Mouse (Mus musculus) midbrain, embryonic 16.5 days (tissue): ENCODE data around the gene Cabp7. TPM values are rescaled to one million over a fixed set of nuclear protein-coding genes. Genes with fewer than 3 reads are reported as not detected.
A peak's percentile ranks its signal among the peaks of the same experiment; 100 is the strongest.

Source experiments
- ATAC-seq: fragments of 200-750 bp; cut with Nextera tagmentation; 2 replicates; pipeline ENCODE4 v1.8.0; 2017; ENCODE audit warnings: moderate TSS enrichment
- H3K27ac ChIP-seq: fragments of 300-500 bp; sonication (generic); 2 replicates; pipeline ENCODE4 v1.5.1; 2014; ENCODE audit warnings: mild to moderate bottlenecking, low read length, mixed read lengths
- H3K27me3 ChIP-seq: fragments of 300-500 bp; sonication (generic); 2 replicates; pipeline ENCODE4 v1.6.1; 2014; ENCODE audit warnings: low read depth, low read length, mixed read lengths; ENCODE audit not compliant: control insufficient read depth, insufficient read depth
- H3K36me3 ChIP-seq: fragments of 300-500 bp; sonication (generic); 2 replicates; pipeline ENCODE4 v1.6.1; 2014; ENCODE audit warnings: mild to moderate bottlenecking, low read length, moderate library complexity, mixed read lengths; ENCODE audit not compliant: control insufficient read depth, insufficient read depth
- H3K4me1 ChIP-seq: fragments of 300-500 bp; sonication (generic); 2 replicates; pipeline ENCODE4 v1.6.1; 2014; ENCODE audit warnings: mild to moderate bottlenecking, low read length, mixed read lengths; ENCODE audit not compliant: control insufficient read depth, insufficient read depth
- H3K4me2 ChIP-seq: fragments of 300-500 bp; sonication (generic); 2 replicates; pipeline ENCODE4 v1.6.1; 2014; ENCODE audit warnings: mild to moderate bottlenecking, low read length, mixed read lengths
- H3K4me3 ChIP-seq: fragments of 300-500 bp; sonication (generic); 2 replicates; pipeline ENCODE4 v1.5.1; 2014; ENCODE audit warnings: low read depth, mild to moderate bottlenecking, low read length, moderate library complexity, mixed read lengths
- H3K9ac ChIP-seq: fragments of 300-500 bp; sonication (generic); 2 replicates; pipeline ENCODE4 v1.6.1; 2014; ENCODE audit warnings: low read depth, low read length, mixed read lengths
- H3K9me3 ChIP-seq: fragments of 300-500 bp; sonication (generic); replicated peaks from 2 replicates; pipeline ENCODE4 v1.6.1; 2014; ENCODE audit warnings: mild to moderate bottlenecking, low read length, mixed read lengths; ENCODE audit not compliant: control insufficient read depth, poor library complexity, severe bottlenecking
- WGBS: fragments of 180-500 bp; shearing (Covaris S2); extraction: QIAGEN DNeasy Blood & Tissue Kit; methylation state at CpG from one replicate; pipeline ENCODE4 v1.1.7; 2014; 5-methylcytosine and 5-hydroxymethylcytosine counted together
- polyA plus RNA-seq: library from polyadenylated mRNA; unstranded; fragments of >200 nt; fragmentation: Nextera tagmentation; extraction: Ambion mirVana; gene quantifications from 2 replicates; pipeline ENCODE4 v1.2.1, GENCODE M21; 2015

Gene Cabp7
- polyA plus RNA-seq, 1 experiment from 2014 or later = 1.2 TPM

DNA sequence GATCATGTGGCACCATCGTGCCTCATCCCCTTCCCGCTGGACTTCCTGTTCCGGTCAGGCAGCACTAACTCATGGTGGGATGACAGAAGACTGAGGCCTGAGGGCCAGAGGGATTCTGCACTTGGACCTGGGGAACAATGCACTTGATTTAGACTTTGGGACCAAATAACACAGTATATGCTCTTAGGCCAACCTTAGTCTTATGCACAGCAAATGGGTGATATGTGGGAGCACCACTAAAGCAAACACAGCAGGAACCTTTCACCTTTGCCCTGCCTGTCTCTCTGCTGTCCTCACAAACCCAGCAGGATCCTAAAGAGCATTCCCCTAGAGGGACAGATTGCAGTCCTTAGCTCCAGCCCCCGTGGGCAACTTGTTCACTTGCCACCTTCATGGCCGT lies 5.8 kb downstream of the Cabp7 start:
- WGBS = 76% methylated on average over 5 of the region's 5 CpGs
- H3K27ac ChIP-seq = no peak overlapping the region
- no peaks in the 10 kb centered on the region for H3K36me3 ChIP-seq
- H3K4me2 ChIP-seq = no peak overlapping the region
- no peak for ATAC-seq
- no peak overlapping the region for H3K9ac ChIP-seq
- H3K9me3 ChIP-seq = no peaks in the 10 kb centered on the region
- H3K4me1 ChIP-seq = peaks cover 7% of the 10 kb centered on the region
- H3K27me3 ChIP-seq = peaks cover 23% of the 10 kb centered on the region
- no peak overlapping the region for H3K4me3 ChIP-seq

DNA sequence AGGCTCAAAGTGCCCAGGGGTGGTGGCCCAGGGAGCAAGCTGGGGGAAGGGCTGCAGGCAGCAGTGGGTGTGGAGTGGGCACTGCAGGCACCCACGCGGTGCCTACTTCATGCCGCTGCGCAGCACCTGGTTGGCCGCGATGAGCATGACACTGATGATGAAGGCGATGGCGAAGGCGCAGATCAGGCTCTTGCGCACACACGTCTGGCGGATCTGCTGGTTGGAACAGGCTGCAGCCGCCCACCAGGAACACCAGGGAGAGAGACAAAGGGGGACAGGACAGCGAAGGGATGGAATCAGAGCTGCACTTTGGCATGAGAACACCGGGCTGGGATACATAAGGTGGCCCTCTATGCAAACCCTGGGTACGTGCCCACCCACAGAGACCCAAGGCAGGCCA lies 7.9 kb downstream of the Cabp7 start:
- no peak overlapping the region for H3K9ac ChIP-seq
- H3K36me3 ChIP-seq = no peaks in the 10 kb centered on the region
- no peak overlapping the region for H3K4me2 ChIP-seq
- H3K27ac ChIP-seq = no peak overlapping the region
- peaks cover 4% of the 10 kb centered on the region for H3K4me1 ChIP-seq
- no peaks in the 10 kb centered on the region for H3K9me3 ChIP-seq
- 94% methylated on average over 16 of the region's 16 CpGs for WGBS
- no peak for ATAC-seq
- H3K4me3 ChIP-seq = no peak overlapping the region
- H3K27me3 ChIP-seq = peaks cover 2% of the 10 kb centered on the region

DNA sequence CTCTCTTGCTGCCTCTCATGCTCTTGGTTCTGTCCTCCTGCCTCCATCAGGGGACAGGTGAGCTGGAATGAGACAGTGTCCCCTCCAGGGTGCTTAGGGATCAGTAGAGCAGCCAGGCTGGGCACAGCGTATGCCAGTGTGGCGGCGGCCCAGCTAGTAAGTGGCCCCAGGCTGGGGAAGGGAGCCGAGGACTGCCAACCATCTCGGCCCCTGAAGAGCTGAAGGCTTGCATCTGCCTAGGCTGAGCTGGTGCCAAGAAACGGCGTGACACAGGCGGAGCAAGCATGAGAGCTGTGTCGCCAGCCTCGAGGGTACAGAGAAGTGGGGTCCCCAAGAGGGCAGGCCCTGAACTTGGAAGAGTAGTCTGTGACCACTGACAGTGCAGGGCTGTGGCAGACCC lies 8.9 kb downstream of the Cabp7 start:
- no peak overlapping the region for H3K27ac ChIP-seq
- peaks cover 2% of the 10 kb centered on the region for H3K27me3 ChIP-seq
- WGBS = 82% methylated on average over 10 of the region's 10 CpGs
- no peaks in the 10 kb centered on the region for H3K36me3 ChIP-seq
- no peak for ATAC-seq
- H3K4me3 ChIP-seq = no peak overlapping the region
- H3K9me3 ChIP-seq = no peaks in the 10 kb centered on the region
- H3K4me1 ChIP-seq = peaks cover 4% of the 10 kb centered on the region
- no peak overlapping the region for H3K4me2 ChIP-seq
- no peak overlapping the region for H3K9ac ChIP-seq

DNA sequence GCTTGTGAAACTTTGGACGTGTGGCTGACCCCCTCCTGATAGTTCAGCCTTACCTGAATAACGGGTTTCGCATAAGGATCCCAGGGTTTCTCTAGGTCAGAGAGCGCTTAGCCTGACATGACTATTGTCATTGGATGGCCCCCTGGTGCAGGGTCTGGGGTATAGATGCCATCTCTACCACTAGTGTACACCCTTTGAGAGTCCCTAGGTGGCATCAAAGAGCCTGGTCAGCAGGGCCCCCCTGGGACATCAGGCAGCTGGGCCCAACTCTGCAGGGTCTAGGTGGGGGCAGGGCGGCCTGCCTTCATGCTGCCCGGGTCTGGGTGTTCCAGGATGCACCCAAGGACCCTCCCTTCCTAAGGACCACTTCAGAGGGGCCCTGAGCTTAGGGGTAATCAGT lies 10.2 kb downstream of the Cabp7 start:
- ATAC-seq = no peak
- H3K36me3 ChIP-seq = no peaks in the 10 kb centered on the region
- H3K9ac ChIP-seq = no peak overlapping the region
- no peak overlapping the region for H3K27ac ChIP-seq
- H3K4me2 ChIP-seq = no peak overlapping the region
- no peak overlapping the region for H3K4me3 ChIP-seq
- WGBS = 48% methylated on average over 6 of the region's 6 CpGs
- no peaks in the 10 kb centered on the region for H3K9me3 ChIP-seq
- H3K27me3 ChIP-seq = peaks cover 2% of the 10 kb centered on the region
- H3K4me1 ChIP-seq = peaks cover 4% of the 10 kb centered on the region

DNA sequence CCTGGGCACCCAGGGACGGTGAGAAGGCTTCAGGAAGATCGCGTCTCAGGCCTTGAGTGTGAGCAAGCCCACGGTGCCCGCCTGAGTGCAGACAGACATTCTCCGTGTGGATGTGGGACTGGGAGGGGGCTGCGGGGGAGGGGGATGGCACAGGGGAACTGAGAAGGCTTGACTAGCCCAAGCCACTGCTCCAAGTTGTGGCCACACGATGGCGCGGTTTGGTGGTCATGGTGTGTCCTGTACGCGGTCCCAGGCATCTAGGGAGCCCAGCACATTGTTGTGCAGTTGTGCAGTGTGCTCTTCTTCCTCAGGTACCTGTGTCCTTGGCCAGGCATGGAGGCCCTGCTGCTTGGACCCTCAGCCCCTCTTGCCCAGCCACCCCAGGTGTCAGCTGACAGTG lies 12.4 kb downstream of the Cabp7 start:
- H3K36me3 ChIP-seq = no peaks in the 10 kb centered on the region
- H3K9ac ChIP-seq = no peak overlapping the region
- H3K27ac ChIP-seq = no peak overlapping the region
- 0 out of 2 replicates have a peak, but pooled peaks have one; percentile 11 for ATAC-seq
- no peak overlapping the region for H3K4me3 ChIP-seq
- no peaks in the 10 kb centered on the region for H3K27me3 ChIP-seq
- H3K4me2 ChIP-seq = no peak overlapping the region
- WGBS = 40% methylated on average over 12 of the region's 12 CpGs
- H3K4me1 ChIP-seq = peaks cover 7% of the 10 kb centered on the region
- no peaks in the 10 kb centered on the region for H3K9me3 ChIP-seq

DNA sequence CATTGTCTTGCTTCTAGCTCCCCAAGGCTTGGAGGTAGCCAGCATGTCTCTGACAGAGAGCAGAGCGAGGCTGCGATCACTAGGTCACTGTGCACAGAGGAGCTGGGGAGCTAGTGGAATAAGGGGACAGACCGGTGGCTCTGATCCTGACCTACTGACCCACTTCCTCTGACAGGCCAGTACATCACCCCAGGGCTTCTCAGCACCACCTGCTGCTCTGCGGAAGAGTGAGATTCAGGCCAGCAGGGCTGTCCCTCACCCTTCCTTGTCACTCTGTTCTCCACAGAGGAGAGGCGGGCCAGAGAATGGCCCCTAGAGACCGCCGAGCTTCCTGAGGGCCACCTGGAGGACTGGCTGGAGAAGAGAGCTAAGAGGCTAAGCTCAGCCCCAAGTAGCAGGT lies 14.8 kb downstream of the Cabp7 start:
- Histone ChIP-seq H3K36me3 (no peaks in the 10 kb centered on the region), H3K4me3 (no peak overlapping the region), H3K9me3 (no peaks in the 10 kb centered on the region), H3K27ac (no peak overlapping the region), H3K9ac (no peak overlapping the region), H3K4me1 (peaks cover 3% of the 10 kb centered on the region; the same call in 1 of the 2 replicates), H3K27me3 (no peaks in the 10 kb centered on the region), H3K4me2 (no peak overlapping the region)
- 71% methylated on average over 7 of the region's 7 CpGs for WGBS
- ATAC-seq = no peak

DNA sequence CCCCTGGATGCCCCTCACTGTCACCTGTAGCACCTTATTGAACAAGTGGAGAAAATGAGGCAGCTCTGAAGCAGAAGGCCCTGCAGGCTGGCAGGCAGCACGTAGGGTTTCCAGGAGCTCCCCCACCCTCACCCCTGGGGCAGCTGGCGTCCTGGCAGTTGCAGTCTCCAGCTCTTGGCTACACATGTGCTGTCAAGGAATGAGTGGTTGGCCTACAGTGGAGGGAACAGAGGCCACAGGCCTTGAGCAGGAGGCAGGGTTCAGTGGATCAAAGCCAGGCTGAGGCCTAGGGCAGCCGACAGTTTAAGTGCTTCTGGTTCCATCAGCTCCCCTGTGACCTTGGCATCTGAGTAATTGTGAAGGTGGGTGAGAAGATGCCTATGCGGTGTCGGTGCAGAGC lies 15.7 kb downstream of the Cabp7 start:
- Histone ChIP-seq H3K9ac (no peak overlapping the region), H3K36me3 (no peaks in the 10 kb centered on the region), H3K4me3 (no peak overlapping the region), H3K9me3 (no peaks in the 10 kb centered on the region), H3K4me2 (no peak overlapping the region), H3K27me3 (no peaks in the 10 kb centered on the region), H3K27ac (no peak overlapping the region), H3K4me1 (peaks cover 3% of the 10 kb centered on the region; the same call in 1 of the 2 replicates)
- WGBS = 86% methylated on average over 5 of the region's 5 CpGs
- no peak for ATAC-seq

DNA sequence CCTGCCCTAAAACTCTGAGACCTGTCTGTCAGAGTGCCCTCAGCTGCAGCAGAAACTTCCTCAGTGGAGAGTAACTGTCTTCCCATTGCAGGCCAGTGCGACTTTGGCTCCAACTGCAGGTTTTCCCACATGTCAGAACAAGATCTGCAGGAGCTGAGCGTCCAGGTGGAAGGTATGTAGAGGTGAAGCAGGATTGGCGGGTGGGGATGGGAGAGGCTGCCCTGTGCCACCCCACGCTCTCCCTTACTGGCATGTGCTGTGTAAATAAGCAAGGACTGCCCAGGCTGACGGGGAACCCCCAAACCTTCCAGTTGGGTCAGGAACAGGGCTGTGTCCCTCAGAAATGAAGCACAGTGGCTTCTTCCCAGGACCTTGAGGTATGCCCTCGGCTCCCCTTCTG lies 16.5 kb downstream of the Cabp7 start:
- WGBS = 85% methylated on average over 6 of the region's 6 CpGs

DNA sequence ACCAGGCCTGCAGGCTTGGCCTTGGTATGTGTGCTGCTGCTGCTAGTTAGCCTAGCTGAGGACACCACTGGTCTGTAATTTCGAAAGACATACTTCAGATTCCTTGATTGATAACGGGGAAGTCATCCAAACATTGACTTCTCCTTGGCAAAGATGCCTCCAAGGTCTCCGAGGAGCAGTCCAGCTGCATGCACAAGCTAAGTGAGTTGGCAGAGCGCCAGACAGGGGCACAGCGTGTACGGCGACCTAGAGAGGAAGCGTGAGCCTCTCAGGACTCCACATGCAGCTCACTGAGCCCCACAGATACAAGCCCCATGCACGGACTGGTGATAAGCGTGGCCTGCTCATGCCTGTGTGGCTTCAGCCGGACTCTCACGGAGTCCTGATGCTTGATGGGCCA lies 17.0 kb downstream of the Cabp7 start:
- no peaks in the 10 kb centered on the region for H3K9me3 ChIP-seq
- no peak overlapping the region for H3K4me2 ChIP-seq
- no peaks in the 10 kb centered on the region for H3K36me3 ChIP-seq
- WGBS = 60% methylated on average over 12 of the region's 12 CpGs
- H3K4me1 ChIP-seq = peaks cover 3% of the 10 kb centered on the region; the same call in 1 of the 2 replicates
- H3K27ac ChIP-seq = no peak overlapping the region
- H3K4me3 ChIP-seq = no peak overlapping the region
- no peak for ATAC-seq
- H3K9ac ChIP-seq = no peak overlapping the region
- no peaks in the 10 kb centered on the region for H3K27me3 ChIP-seq

More for the DNA sequence above, 16.5 kb downstream of the Cabp7 start:
- no peaks in the 10 kb centered on the region for H3K36me3 ChIP-seq
- no peak for ATAC-seq
- H3K9ac ChIP-seq = no peak overlapping the region
- H3K9me3 ChIP-seq = no peaks in the 10 kb centered on the region
- peaks cover 3% of the 10 kb centered on the region; the same call in 1 of the 2 replicates for H3K4me1 ChIP-seq
- H3K4me2 ChIP-seq = no peak overlapping the region
- H3K27ac ChIP-seq = no peak overlapping the region
- H3K4me3 ChIP-seq = no peak overlapping the region
- no peaks in the 10 kb centered on the region for H3K27me3 ChIP-seq
